Mouse (Mus musculus) mammary gland, adult 2 months (tissue): ENCODE measurements around the gene Nabp2. TPM values are rescaled to one million over a fixed set of nuclear protein-coding genes. Genes with fewer than 3 reads are reported as not detected.

Source experiments
- polyA plus RNA-seq: library from polyadenylated mRNA; depleted of rRNA; stranded (reverse); fragments of >200 nt; gene quantifications from 2 replicates; pipeline ENCODE4 v1.2.3, GENCODE M21; 2012; ENCODE audit warnings: low replicate concordance; rRNA removed

Gene Nabp2
- polyA plus RNA-seq, result 27.6 and 30.5 TPM in 2 replicates

DNA sequence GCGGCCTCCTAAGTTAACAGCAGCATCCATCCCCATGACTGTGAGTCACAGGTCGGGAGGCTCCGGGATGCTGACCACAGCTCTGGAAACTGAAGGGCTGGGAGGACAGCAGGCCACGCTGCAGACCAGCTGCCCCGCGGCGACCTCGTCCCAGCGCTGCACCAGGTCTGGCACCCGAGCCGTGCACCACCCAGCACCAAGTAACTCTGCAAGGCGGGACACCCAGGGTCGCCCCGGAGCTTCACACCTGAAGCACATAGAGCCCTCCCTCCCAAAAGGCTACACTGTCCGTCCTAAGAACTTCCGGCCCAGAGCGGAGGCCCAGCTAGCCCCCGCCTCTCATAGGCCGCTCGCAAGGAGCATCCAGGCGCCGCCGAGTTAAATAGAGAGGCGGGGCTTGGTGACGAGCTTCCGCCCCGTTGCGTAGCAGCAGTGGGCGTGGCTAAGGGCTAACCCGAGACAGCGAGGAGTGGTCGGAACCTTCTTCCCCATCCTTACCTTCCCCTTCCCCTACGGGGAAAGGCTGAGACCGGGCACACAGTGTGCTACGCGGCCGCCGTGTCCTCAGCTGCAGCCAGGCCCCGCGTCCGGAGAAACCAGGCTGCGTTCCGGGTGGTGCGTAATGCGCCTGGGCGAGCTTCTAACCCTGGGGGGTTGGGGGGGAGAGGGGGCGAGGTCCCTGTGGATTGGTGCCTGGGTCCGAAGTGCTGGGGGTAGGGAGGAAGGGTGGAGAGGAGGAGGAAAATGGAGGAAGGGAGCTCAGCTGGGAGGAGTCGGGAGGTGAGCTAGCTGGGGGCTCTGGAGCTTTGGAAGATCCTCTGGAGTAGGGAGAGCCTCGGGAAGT is at the start of gene Nabp2, which contains the start of gene Rnf41:
Gene Nabp2 (minus strand): TSS at position 282 of the 844 bp plus-strand sequence.
Gene Rnf41 (plus strand): TSS at position 447 of the 844 bp plus-strand sequence.

DNA sequence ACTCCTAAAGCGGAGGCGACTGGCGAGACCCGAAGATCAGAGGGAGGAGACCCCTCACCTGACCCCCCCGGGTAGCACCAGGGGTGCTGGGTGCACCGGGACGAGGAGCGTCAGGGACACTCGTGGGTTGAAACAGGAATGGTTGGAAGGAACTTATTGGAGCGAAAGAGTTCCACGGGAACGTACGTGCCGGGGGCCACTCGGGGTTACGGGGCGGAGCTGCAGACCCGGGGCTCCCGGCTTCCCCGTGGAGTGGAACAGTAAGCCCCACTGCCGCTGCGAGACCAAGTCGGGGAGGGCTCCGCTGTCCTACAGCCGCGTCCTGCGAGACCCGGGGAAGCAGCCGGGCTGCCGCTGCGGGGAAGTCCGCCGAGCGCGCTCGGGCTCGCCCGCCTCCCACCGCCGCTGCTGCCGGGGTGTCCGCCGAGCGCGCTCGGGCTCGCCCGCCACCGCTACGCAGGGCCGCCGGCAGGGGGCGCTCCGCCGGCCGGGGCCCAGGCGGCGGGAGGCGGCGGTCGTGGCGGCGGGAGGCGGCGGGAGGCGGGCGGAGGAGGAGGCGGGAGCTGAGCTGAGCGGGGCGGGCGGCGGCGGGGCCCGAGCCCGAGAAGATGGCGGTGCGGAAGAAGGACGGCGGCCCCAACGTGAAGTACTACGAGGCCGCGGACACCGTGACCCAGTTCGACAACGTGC is 47.6 kb upstream of the Nabp2 start, which contains the start of gene Smarcc2:
Gene Smarcc2 (plus strand): TSS at position 530 of the 690 bp plus-strand sequence.

DNA sequence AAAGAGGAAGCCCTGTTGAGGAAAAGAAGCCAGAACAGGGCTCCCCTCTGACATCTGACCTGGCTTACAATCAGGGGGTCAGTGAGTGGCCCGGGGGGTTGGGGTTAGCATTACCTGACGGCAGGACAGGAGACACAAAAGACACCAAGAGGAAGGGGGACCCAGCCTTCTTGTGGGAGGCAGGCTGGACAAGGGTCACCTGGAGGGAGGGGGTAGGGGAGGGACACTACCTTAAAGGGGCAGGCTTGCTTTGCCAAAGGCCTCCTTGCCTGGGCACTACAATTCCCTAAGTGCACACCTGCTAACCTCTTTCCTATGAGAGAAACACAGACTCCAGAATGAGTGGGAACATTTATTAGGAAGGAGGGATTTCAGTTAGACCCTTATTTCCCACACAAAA is 10.2 kb downstream of the Nabp2 start, which contains the start of gene Slc39a5:
Gene Slc39a5 (minus strand): TSS at position 174 of the 400 bp plus-strand sequence.

DNA sequence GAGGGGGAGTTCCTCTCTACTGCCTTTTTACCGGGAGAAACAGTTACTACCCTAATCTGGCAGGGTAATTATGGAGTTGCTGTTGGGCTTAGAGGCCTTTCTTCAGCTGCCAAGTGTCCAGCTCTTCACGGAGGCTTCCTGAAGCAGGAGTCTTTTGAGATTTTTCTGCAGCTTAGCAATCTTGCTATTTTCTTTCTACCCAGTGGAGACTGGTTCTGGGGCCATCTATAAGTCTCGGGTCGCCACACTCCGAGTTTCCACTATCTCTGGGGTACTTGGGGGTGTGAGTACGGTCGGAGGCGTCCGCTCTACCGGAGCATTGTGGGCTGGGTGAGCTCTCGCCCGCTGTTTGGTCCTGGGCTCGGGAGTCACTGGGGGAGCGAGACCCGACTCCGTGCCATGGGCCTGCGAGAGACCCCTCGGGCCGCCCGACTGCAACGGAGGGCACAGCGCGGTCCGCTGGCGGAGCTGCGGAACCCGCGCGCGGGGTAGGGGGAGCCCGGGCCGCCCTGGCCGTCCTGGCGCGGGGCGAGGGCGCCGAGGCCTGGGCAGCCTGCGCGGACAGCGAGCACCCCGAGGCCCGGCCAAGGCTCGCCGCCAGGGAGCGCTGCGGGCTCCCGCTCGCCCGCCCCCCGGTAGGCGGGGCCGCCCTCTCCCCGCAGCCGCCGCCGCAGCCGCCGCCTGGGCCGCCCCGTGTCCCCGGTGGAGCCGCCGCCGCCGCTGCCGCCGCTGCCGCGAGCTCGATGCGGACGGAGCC is 34.7 kb downstream of the Nabp2 start, which contains the start of gene Ankrd52:
Gene Ankrd52 (plus strand): TSS at position 661 of the 757 bp plus-strand sequence.

DNA sequence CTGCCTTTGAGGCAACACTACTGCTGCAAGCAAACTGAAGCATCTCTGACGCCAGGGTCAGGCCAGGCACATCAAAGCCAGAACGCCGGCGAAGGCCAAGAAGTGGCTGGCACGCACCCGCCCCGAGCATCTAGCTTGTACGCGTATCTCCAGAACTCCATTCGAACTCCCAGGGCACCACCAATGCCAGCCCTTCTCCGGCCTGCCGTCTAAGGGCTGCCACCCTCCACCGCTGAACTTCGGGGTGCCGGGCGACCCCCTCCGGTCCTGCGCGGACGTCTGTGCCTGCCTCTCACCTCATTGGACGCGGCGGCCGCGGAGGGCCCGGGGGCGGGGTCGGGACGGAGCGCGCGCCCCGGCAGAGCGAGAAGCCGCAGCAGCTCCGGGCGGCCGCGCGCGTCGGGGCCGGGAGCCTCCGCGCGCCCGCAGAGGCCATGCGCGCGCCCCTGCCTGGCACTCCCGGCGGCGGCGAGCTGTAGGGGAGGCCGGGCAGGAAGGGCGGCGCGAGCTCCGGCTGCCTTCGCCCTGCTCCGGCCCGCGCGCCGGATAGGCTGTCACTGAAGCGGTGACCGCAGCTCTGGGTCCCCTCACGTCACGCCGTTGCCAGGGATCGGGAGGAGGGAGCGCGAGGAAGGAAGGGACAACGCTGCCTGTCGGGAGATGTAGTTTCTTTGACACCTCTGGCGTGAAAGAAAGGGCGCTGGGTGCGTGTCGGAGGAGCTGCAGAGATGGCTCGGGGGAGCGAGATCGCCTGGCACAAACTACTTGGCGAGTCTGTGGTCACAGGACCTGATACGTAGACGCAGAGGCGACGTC is 42.7 kb downstream of the Nabp2 start, which contains the start of gene Coq10a:
Gene Coq10a (minus strand): TSS at position 596 of the 816 bp plus-strand sequence.

Other genes with a start within 250 kb of the Nabp2 start
- gene Rbms2, start 231.2 kb downstream of the Nabp2 start, polyA plus RNA-seq, result 141 and 190 TPM in 2 replicates
- gene Gls2, start 217.0 kb downstream of the Nabp2 start, polyA plus RNA-seq, result 1.6 and 19.0 TPM in 2 replicates
- gene Spryd4, start 199.7 kb downstream of the Nabp2 start, polyA plus RNA-seq, result 7.7 and 23.0 TPM in 2 replicates
- gene Mip, start 185.7 kb downstream of the Nabp2 start, polyA plus RNA-seq, result not detected in 2 replicates
- gene Timeless, start 179.4 kb downstream of the Nabp2 start, polyA plus RNA-seq, result 3.5 and 4.7 TPM in 2 replicates
- gene Apon, start 157.4 kb downstream of the Nabp2 start, polyA plus RNA-seq, result 0.09 and 1.4 TPM in 2 replicates
- 1.9 and 6.8 TPM in 2 replicates for gene Apof, start 142.8 kb downstream of the Nabp2 start, polyA plus RNA-seq
- gene Stat2, start 140.9 kb downstream of the Nabp2 start, polyA plus RNA-seq, result 39.6 and 43.4 TPM in 2 replicates
- gene Il23a, start 112.7 kb downstream of the Nabp2 start, polyA plus RNA-seq, result 0.07 and 0.09 TPM in 2 replicates
- 23.6 and 33.0 TPM in 2 replicates for gene Pan2, start 108.2 kb downstream of the Nabp2 start, polyA plus RNA-seq
- gene Cnpy2, start 89.0 kb downstream of the Nabp2 start, polyA plus RNA-seq, result 32.3 and 61.4 TPM in 2 replicates
- 312 and 728 TPM in 2 replicates for gene Cs, start 73.8 kb downstream of the Nabp2 start, polyA plus RNA-seq
- gene Coq10a, start 42.5 kb downstream of the Nabp2 start, polyA plus RNA-seq, result 41.6 and 171 TPM in 2 replicates
- 35.8 and 39.3 TPM in 2 replicates for gene Ankrd52, start 34.4 kb downstream of the Nabp2 start, polyA plus RNA-seq
- gene Slc39a5, start 10.3 kb downstream of the Nabp2 start, polyA plus RNA-seq, result not detected in 2 replicates
- gene Rnf41, start 165 bp upstream of the Nabp2 start, polyA plus RNA-seq, result 25.5 and 28.2 TPM in 2 replicates
- gene Smarcc2, start 47.8 kb upstream of the Nabp2 start, polyA plus RNA-seq, result 114 and 152 TPM in 2 replicates
- 431 and 667 TPM in 2 replicates for gene Myl6, start 82.7 kb upstream of the Nabp2 start, polyA plus RNA-seq
- gene Myl6b, start 87.2 kb upstream of the Nabp2 start, polyA plus RNA-seq, result 6.0 and 6.7 TPM in 2 replicates
- gene Esyt1, start 114.4 kb upstream of the Nabp2 start, polyA plus RNA-seq, result 153 and 220 TPM in 2 replicates
- gene Zc3h10, start 136.3 kb upstream of the Nabp2 start, polyA plus RNA-seq, result 11.5 and 20.7 TPM in 2 replicates
- 1,017 and 1,401 TPM in 2 replicates for gene Rpl41, start 137.8 kb upstream of the Nabp2 start, polyA plus RNA-seq
- gene Pa2g4, start 154.5 kb upstream of the Nabp2 start, polyA plus RNA-seq, result 13.1 and 25.5 TPM in 2 replicates
- 18.4 and 23.2 TPM in 2 replicates for gene Erbb3, start 178.2 kb upstream of the Nabp2 start, polyA plus RNA-seq
- gene Rps26, start 215.3 kb upstream of the Nabp2 start, polyA plus RNA-seq, result 680 and 886 TPM in 2 replicates
- 3.6 and 4.9 TPM in 2 replicates for gene Ikzf4, start 234.5 kb upstream of the Nabp2 start, polyA plus RNA-seq